In genomic region chr6:4754286-4754685, GRCm38 (mm10) we compare ENCODE assay signal across 17 mouse cellular contexts.
"Had no signal": no experiment of that assay in that cellular context is flagged by ENCODE, and none has a peak within 500 bp of the region (broad histone marks: within the 10 kb centered on the region; RNA-seq: fewer than 3 reads in every experiment).

No protein-coding gene starts in this region.

- DNase-seq: retina, postnatal 1 day; right cerebral cortex, adult 18-20 months; right cerebral cortex, postnatal 14 days; right cerebral cortex, postnatal 25 days; right cerebral cortex, postnatal 4 days; spleen, adult 18-20 months; thymus, adult 18-20 months; thymus, adult 2 months; thymus, postnatal 14 days; thymus, postnatal 25 days; thymus, postnatal 36 days; thymus, postnatal 4 days had no signal

- H3K9me3 ChIP-seq: stomach, embryonic 15.5 days had no signal

- H3K4me2 ChIP-seq: neural tube, embryonic 12.5 days; neural tube, embryonic 13.5 days; neural tube, embryonic 15.5 days; stomach, embryonic 15.5 days had no signal

- H3K4me3 ChIP-seq: neural tube, embryonic 12.5 days; neural tube, embryonic 13.5 days; neural tube, embryonic 15.5 days; stomach, embryonic 15.5 days had no signal

- H3K4me1 ChIP-seq: neural tube, embryonic 12.5 days; neural tube, embryonic 13.5 days; neural tube, embryonic 15.5 days; stomach, embryonic 15.5 days had no signal

- H3K27me3 ChIP-seq: neural tube, embryonic 12.5 days; neural tube, embryonic 13.5 days; neural tube, embryonic 15.5 days; stomach, embryonic 15.5 days had no signal

- H3K27ac ChIP-seq: neural tube, embryonic 12.5 days; neural tube, embryonic 13.5 days; neural tube, embryonic 15.5 days; stomach, embryonic 15.5 days; stomach, postnatal 0 days had no signal

- H3K9ac ChIP-seq: neural tube, embryonic 12.5 days; neural tube, embryonic 13.5 days; neural tube, embryonic 15.5 days; stomach, embryonic 15.5 days had no signal
